Mouse (Mus musculus): Measurements from ENCODE around the gene Olfr1032.
"Not testable (repeated sequence)": the region's sequence is repeated elsewhere in the genome, so short reads cannot be mapped to it uniquely, and the experiment has no call there.

Olfr1032 gene

GRCm38 (mm10) chr2:86005240-86005639 lies at the start of gene Olfr1032:
TSS of gene Olfr1032 (plus strand) at chr2:86005540.
- DNase-seq (ENCODE audit: low spot score), result no peak

- no peak for DNase-seq (ENCODE audit: low spot score)
These were observed 31.7 kb upstream of the Olfr1032 start, which contains the start of gene Olfr1029 for GRCm38 (mm10) chr2:85973595-85973994. TSS of gene Olfr1029 (plus strand) at chr2:85973895.

GRCm38 (mm10) chr2:85978976-85979375 lies 26.4 kb upstream of the Olfr1032 start, which contains the start of gene Olfr1030:
TSS of gene Olfr1030 (plus strand) at chr2:85979276.
- no peak for DNase-seq (ENCODE audit: low spot score)

- DNase-seq (ENCODE audit: low spot score), result no peak
These were observed 15.3 kb upstream of the Olfr1032 start, which contains the start of gene Olfr1031 for GRCm38 (mm10) chr2:85990004-85990403. TSS of gene Olfr1031 (plus strand) at chr2:85990304.

- not testable (repeated sequence) for DNase-seq (ENCODE audit: low spot score)
These were observed 15.1 kb downstream of the Olfr1032 start, which contains the start of gene Olfr1033 for GRCm38 (mm10) chr2:86020406-86020805. TSS of gene Olfr1033 (plus strand) at chr2:86020633.

- not testable (repeated sequence) for DNase-seq (ENCODE audit: low spot score)
These were observed 16.2 kb downstream of the Olfr1032 start for GRCm38 (mm10) chr2:86021518-86021917.

GRCm38 (mm10) chr2:86045561-86045960 lies 40.2 kb downstream of the Olfr1032 start, which contains the start of gene Olfr1034:
TSS of gene Olfr1034 (plus strand) at chr2:86045861.
- DNase-seq (ENCODE audit: low spot score), result no peak

GRCm38 (mm10) chr2:86050777-86051176 lies 45.4 kb downstream of the Olfr1032 start:
- DNase-seq (ENCODE audit: low spot score), result not testable (repeated sequence)
